In the genomic region with DNA sequence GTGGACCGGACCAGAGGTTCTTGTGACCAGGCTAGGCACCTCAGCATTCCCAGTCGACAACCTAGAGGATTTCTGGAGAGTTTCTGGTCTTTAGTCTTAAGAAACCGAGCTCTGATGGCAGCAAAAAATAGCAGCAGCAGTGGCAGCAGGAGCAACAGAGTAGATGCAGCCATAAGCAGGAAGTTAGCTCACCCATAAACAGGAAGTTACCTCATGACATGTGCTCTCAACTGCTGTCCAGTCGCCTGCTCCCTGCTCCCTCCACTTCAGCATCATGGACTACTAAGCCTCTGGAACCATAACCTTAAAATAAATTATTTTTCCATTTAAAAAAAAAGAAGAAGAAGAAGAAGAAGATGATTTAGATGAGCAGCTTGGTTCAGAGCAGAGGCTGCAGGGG, we compare ENCODE assay signal across 21 mouse cellular contexts.
"Had no signal": no experiment of that assay in that cellular context is flagged by ENCODE, and none has a peak within 500 bp of the region (broad histone marks: within the 10 kb centered on the region; RNA-seq: fewer than 3 reads in every experiment).

No protein-coding gene starts in this region.

- H3K36me3 ChIP-seq: liver, embryonic 12.5 days; midbrain, embryonic 12.5 days; neural tube, embryonic 12.5 days had no signal

- H3K4me2 ChIP-seq: liver, embryonic 12.5 days; lung, embryonic 14.5 days; midbrain, embryonic 12.5 days; neural tube, embryonic 12.5 days had no signal

- H3K4me1 ChIP-seq: liver, embryonic 12.5 days; midbrain, embryonic 10.5 days; midbrain, embryonic 12.5 days; neural tube, embryonic 12.5 days had no signal

- H3K4me3 ChIP-seq: liver, embryonic 12.5 days; midbrain, embryonic 10.5 days; midbrain, embryonic 12.5 days; myocyte; neural tube, embryonic 12.5 days had no signal

- H3K9ac ChIP-seq: liver, embryonic 12.5 days; liver, embryonic 14.5 days; lung, embryonic 14.5 days; midbrain, embryonic 12.5 days; neural tube, embryonic 12.5 days had no signal

- H3K27me3 ChIP-seq: liver, embryonic 12.5 days; midbrain, embryonic 12.5 days; neural tube, embryonic 12.5 days had no signal

- H3K27ac ChIP-seq: liver, embryonic 12.5 days; liver, embryonic 14.5 days; macrophage; midbrain, embryonic 10.5 days; midbrain, embryonic 12.5 days; neural tube, embryonic 12.5 days had no signal

- ATAC-seq: liver, embryonic 12.5 days; midbrain, embryonic 16.5 days had no signal

- DNase-seq: lung, adult 18-20 months; lung, embryonic 14.5 days; lung, postnatal 10 days; lung, postnatal 36 days; midbrain, embryonic 14.5 days; retina, postnatal 1 day; right cerebral cortex, adult 18-20 months; right cerebral cortex, postnatal 25 days; right cerebral cortex, postnatal 4 days; spleen, adult 18-20 months; thymus, adult 18-20 months; thymus, postnatal 25 days; thymus, postnatal 4 days had no signal

- H3K9me3 ChIP-seq: midbrain, embryonic 12.5 days; neural tube, embryonic 12.5 days had no signal
